Mouse (Mus musculus): ENCODE measurements around the gene Gm2022. TPM values are rescaled to one million over a fixed set of nuclear protein-coding genes. Genes with fewer than 3 reads are reported as not detected.
"Not testable (repeated sequence)": the region's sequence is repeated elsewhere in the genome, so short reads cannot be mapped to it uniquely, and the experiment has no call there.

Gene Gm2022
- polyA plus RNA-seq, 1 experiment from 2014 or later: not detected

DNA sequence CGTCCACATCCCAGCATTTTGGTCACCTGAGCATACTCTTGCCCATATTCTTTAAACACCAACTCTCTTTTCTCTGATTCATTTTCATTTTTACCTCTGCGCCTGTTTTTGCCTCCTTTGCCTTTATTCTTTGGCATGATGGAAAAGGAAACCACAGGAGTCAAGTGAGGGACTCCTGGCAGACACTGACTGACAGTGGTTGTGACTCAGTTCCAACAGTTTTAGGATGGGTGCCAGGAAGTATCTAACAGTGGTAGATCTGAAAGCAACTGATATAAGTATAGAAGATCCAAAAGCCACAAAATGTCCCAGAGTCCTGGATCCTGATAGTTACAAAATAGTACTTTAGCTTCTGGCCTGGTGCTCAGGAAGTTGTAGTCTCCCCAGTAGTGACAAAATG, 24.6 kb downstream of the Gm2022 start, which contains the start of gene Gm2035:
Gene Gm2035 (minus strand): TSS at position 137 of the 400 bp plus-strand sequence.
- 69% methylated on average over 2 of the region's 2 CpGs for WGBS
- not testable (repeated sequence) for ATAC-seq (ENCODE audit: insufficient number of reproducible peaks, insufficient read depth, low FRiP score, low read depth); H3K4me1 ChIP-seq (ENCODE audit: control insufficient read depth in 2 of 2, insufficient read depth in 2 of 2, low read length in 2 of 2)

More for the DNA sequence above, 24.6 kb downstream of the Gm2022 start, which contains the start of gene Gm2035:
- not testable (repeated sequence) for H3K27ac ChIP-seq (replicated peaks in 1 of 2; ENCODE audit: control insufficient read depth in 1 of 2, insufficient read depth in 1 of 2, low read depth in 2 of 2, low read length in 2 of 2); H3K9me3 ChIP-seq (ENCODE audit: control insufficient read depth, low read length); H3K36me3 ChIP-seq (ENCODE audit: control insufficient read depth, insufficient read depth, low read length); H3K4me2 ChIP-seq (ENCODE audit: low read length); H3K9ac ChIP-seq (ENCODE audit: low read length); H3K27me3 ChIP-seq (ENCODE audit: control insufficient read depth, insufficient read depth, low read length); H3K4me3 ChIP-seq (ENCODE audit: control insufficient read depth in 1 of 2, insufficient read depth in 1 of 2, low read depth in 1 of 2, low read length in 2 of 2)

Other genes with a start within 250 kb of the Gm2022 start
- not detected in 2 replicates for gene Gm21319, start 119.6 kb upstream of the Gm2022 start, polyA plus RNA-seq (2014; fragmentation: Nextera tagmentation; extraction: Ambion mirVana)
- not detected in 2 replicates for gene Gm21936, start 99.9 kb upstream of the Gm2022 start, polyA plus RNA-seq (2014; fragmentation: Nextera tagmentation; extraction: Ambion mirVana)
- gene BB287469, start 78.8 kb upstream of the Gm2022 start, polyA plus RNA-seq (2014; fragmentation: Nextera tagmentation; extraction: Ambion mirVana): not detected in 2 replicates
- gene Gm2001, start 53.0 kb upstream of the Gm2022 start, polyA plus RNA-seq (2014; fragmentation: Nextera tagmentation; extraction: Ambion mirVana): not detected in 2 replicates
- gene Gm2016, start 21.3 kb upstream of the Gm2022 start, polyA plus RNA-seq (2014; fragmentation: Nextera tagmentation; extraction: Ambion mirVana): not detected in 2 replicates
- not detected in 2 replicates for gene Gm2035, start 24.5 kb downstream of the Gm2022 start, polyA plus RNA-seq (2014; fragmentation: Nextera tagmentation; extraction: Ambion mirVana)
- not detected in 2 replicates for gene Gm2042, start 58.7 kb downstream of the Gm2022 start, polyA plus RNA-seq (2014; fragmentation: Nextera tagmentation; extraction: Ambion mirVana)
- gene Gm2075, start 116.5 kb downstream of the Gm2022 start, polyA plus RNA-seq (2014; fragmentation: Nextera tagmentation; extraction: Ambion mirVana): not detected in 2 replicates
- gene Gm6803, start 123.4 kb downstream of the Gm2022 start, polyA plus RNA-seq (2014; fragmentation: Nextera tagmentation; extraction: Ambion mirVana): not detected in 2 replicates
- not detected in 2 replicates for gene Gm2056, start 131.6 kb downstream of the Gm2022 start, polyA plus RNA-seq (2014; fragmentation: Nextera tagmentation; extraction: Ambion mirVana)
- gene Gm16368, start 188.3 kb downstream of the Gm2022 start, polyA plus RNA-seq (2014; fragmentation: Nextera tagmentation; extraction: Ambion mirVana): not detected in 2 replicates

Measured in heart, embryonic 14.5 days (tissue).